Mouse (Mus musculus) limb, embryonic 14.5 days (tissue): ENCODE measurements around the gene Fer1l4. TPM values are rescaled to one million over a fixed set of nuclear protein-coding genes. Genes with fewer than 3 reads are reported as not detected.

Source experiments
- ATAC-seq: fragments of 200-750 bp; cut with Nextera tagmentation; 2 replicates; pipeline ENCODE4 v1.8.0; 2017; ENCODE audit warnings: low read depth, moderate number of reproducible peaks, moderate TSS enrichment; ENCODE audit not compliant: low FRiP score
- DNase-seq: peaks from one replicate; pipeline ENCODE4 v3.0.0-alpha.2; 2015; ENCODE audit warnings: low spot score
- H3K27ac ChIP-seq: fragments of 300-500 bp; sonication (generic); replicated peaks from 2 replicates; pipeline ENCODE4 v1.5.1; 2014; ENCODE audit warnings: low read depth, mild to moderate bottlenecking, low read length, moderate library complexity, mixed read lengths
- H3K27me3 ChIP-seq: fragments of 300-500 bp; sonication (generic); 2 replicates; pipeline ENCODE4 v1.6.1; 2014; ENCODE audit warnings: low read length, mixed read lengths; ENCODE audit not compliant: control insufficient read depth, insufficient read depth
- H3K36me3 ChIP-seq: fragments of 300-500 bp; sonication (generic); 2 replicates; pipeline ENCODE4 v1.6.1; 2014; ENCODE audit warnings: mild to moderate bottlenecking, low read length, moderate library complexity, mixed read lengths; ENCODE audit not compliant: control insufficient read depth, insufficient read depth
- H3K4me1 ChIP-seq: fragments of 300-500 bp; sonication (generic); 2 replicates; pipeline ENCODE4 v1.6.1; 2014; ENCODE audit warnings: antibody characterized with exemption, low read length, mixed read lengths; ENCODE audit not compliant: control insufficient read depth, insufficient read depth
- H3K4me2 ChIP-seq: fragments of 300-500 bp; sonication (generic); replicated peaks from 2 replicates; pipeline ENCODE4 v1.6.1; 2014; ENCODE audit warnings: low read depth, mild to moderate bottlenecking, low read length, moderate library complexity; ENCODE audit not compliant: severe bottlenecking
- H3K4me3 ChIP-seq: fragments of 300-500 bp; sonication (generic); replicated peaks from 2 replicates; pipeline ENCODE4 v1.5.1; 2014; ENCODE audit warnings: low read length
- H3K9ac ChIP-seq: fragments of 300-500 bp; sonication (generic); 2 replicates; pipeline ENCODE4 v1.6.1; 2014; ENCODE audit warnings: mild to moderate bottlenecking, low read depth, low read length, moderate library complexity; ENCODE audit not compliant: severe bottlenecking
- H3K9me3 ChIP-seq: fragments of 300-500 bp; sonication (generic); 2 replicates; pipeline ENCODE4 v1.6.1; 2016; ENCODE audit warnings: low read length; ENCODE audit not compliant: control insufficient read depth
- POLR2A ChIP-seq: fragments of 200-500 bp; IDR thresholded peaks from 2 replicates; pipeline ENCODE4 v1.8.0; 2012; ENCODE audit warnings: inconsistent platforms, mild to moderate bottlenecking, moderate library complexity, borderline replicate concordance; ENCODE audit not compliant: insufficient read depth, insufficient read length; ENCODE audit errors: extremely low read depth
- WGBS: fragments of 180-500 bp; shearing (Covaris S2); extraction: QIAGEN DNeasy Blood & Tissue Kit; methylation state at CpG from one replicate; pipeline ENCODE4 v1.1.7; 2014; 5-methylcytosine and 5-hydroxymethylcytosine counted together
- polyA plus RNA-seq, 2 experiments: library from polyadenylated mRNA; depleted of rRNA in 1 of 2; stranded (reverse) in 1 of 2; unstranded in 1 of 2; fragments of >200 nt; fragmentation: Nextera tagmentation in 1 of 2; extraction: Ambion mirVana in 1 of 2; gene quantifications; 2 replicates each; pipeline versions ENCODE4 v1.2.1 to v1.2.3; 2012 to 2014

Gene Fer1l4
- polyA plus RNA-seq (2012; rRNA removed) (0.03 and 0.11 TPM in 2 replicates), polyA plus RNA-seq (2014; fragmentation: Nextera tagmentation; extraction: Ambion mirVana) (not detected in 2 replicates)

- Histone ChIP-seq H3K4me3 (no peak within 1 kb of the TSS), H3K4me1 (no peaks in the 10 kb centered on the region), H3K9me3 (no peaks in the 10 kb centered on the region), H3K27me3 (no peaks in the 10 kb centered on the region), H3K9ac (no peak within 1 kb of the TSS), H3K4me2 (no peak within 1 kb of the TSS), H3K27ac (no peak within 1 kb of the TSS), H3K36me3 (no peaks in the 10 kb centered on the region)
- 75% methylated on average over 9 of the region's 9 CpGs for whole genome bisulfite sequencing
- DNase-seq (no peak), ATAC-seq (no peak)
- no peak for TF ChIP-seq POLR2A
Measured at GRCm38 (mm10) chr2:156052816-156053215, at the start of gene Fer1l4. Gene Fer1l4 (minus strand): TSS chr2:156052947.

GRCm38 (mm10) chr2:156091926-156092325 lies 39.2 kb upstream of the Fer1l4 start:
- Histone ChIP-seq H3K4me1 (no peaks in the 10 kb centered on the region), H3K4me3 (no peak overlapping the region), H3K36me3 (peaks cover 43% of the 10 kb centered on the region), H3K4me2 (no peak overlapping the region), H3K27ac (no peak overlapping the region), H3K9me3 (no peaks in the 10 kb centered on the region), H3K27me3 (no peaks in the 10 kb centered on the region), H3K9ac (no peak overlapping the region)
- DNase-seq, result no peak
- TF ChIP-seq POLR2A, result no peak
- ATAC-seq, result no peak
- WGBS, result 53% methylated on average over 5 of the region's 5 CpGs

DNA sequence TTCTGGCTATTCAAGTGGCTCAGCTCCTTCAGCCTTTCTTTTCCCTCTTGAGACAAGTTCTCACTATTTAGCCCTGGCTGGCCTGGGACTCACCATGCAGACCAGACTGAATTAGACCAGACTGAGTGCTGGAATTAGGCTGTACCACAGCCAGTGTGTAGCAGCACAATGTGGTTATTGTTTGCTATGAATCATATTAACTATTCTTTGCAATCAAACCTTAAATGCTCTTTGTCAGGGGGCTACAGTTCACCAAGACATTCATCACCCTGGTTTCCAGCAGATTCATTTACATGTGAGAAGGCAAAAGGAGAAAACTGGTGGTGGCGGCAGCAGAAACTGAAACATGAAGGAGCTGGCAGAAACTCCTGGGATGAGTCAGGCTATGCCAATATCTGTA lies 37.1 kb upstream of the Fer1l4 start:
- Histone ChIP-seq H3K9ac (no peak overlapping the region), H3K9me3 (no peaks in the 10 kb centered on the region), H3K27ac (no peak overlapping the region), H3K4me3 (no peak overlapping the region), H3K4me1 (no peaks in the 10 kb centered on the region), H3K36me3 (peaks cover 22% of the 10 kb centered on the region), H3K27me3 (no peaks in the 10 kb centered on the region), H3K4me2 (no peak overlapping the region)
- WGBS, result 83% methylated on average over 1 of the region's 1 CpGs
- DNase-seq (no peak), ATAC-seq (no peak)
- no peak for TF ChIP-seq POLR2A

DNA sequence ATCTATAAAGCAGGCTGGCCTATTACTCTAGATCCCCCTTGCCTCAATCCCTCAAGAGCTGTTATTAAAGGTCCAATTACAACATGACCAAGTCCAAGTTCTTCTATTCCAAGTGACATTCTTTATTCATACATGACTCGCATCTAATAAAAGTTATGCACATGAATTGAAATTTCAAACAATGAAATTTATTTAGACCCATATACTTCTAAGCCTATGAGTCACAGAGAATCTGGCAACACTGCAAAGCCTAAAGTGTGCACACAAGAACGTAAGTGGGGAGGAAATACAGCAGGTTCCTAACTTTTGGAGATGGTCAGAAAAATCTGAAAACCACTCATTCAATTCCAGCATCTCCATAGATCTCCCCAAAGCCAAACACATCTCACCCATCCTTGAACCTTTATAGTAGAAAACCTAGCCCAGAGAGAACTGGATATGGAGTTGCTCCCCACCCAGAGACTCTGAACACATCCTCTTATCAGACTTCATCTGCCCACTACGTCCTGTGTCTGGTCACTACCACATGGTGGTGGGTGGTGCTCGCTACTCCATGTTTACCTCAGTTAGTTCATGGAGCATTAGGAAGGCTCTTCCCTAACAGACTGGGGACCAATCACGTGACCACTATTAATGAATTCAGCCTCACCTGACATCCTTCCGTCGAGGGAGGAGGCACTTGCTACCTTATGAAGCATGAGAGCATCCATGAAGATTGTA lies 34.8 kb upstream of the Fer1l4 start:
- no peak for TF ChIP-seq POLR2A
- DNase-seq, result no peak
- Histone ChIP-seq H3K4me2 (no peak overlapping the region), H3K4me1 (no peaks in the 10 kb centered on the region), H3K4me3 (no peak overlapping the region), H3K36me3 (peaks cover 18% of the 10 kb centered on the region), H3K9ac (no peak overlapping the region), H3K9me3 (no peaks in the 10 kb centered on the region), H3K27me3 (no peaks in the 10 kb centered on the region), H3K27ac (no peak overlapping the region)
- no peak for ATAC-seq
- 84% methylated on average over 7 of the region's 7 CpGs for WGBS

DNA sequence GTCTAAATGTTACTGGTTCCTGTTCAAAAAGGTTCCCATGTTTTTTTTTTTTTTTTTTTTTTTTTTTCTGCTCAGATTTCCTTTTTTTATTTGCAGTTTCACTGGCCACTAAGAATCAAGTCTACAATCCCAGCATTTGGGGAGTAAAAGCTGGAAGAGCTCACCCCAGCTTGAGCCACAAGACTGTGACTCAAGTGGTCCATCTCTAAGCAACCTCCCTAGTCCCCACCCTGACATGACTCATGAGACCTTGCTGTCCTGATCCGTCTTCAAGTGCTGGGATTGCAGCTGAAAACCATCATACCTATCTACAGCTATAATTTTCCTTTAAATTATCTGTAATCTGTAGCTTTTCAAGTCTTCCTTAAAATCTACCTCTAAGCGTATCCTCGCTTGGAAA lies 31.8 kb upstream of the Fer1l4 start:
- no peaks in the 10 kb centered on the region for H3K4me1 ChIP-seq
- 90% methylated on average over 3 of the region's 3 CpGs for WGBS
- H3K36me3 ChIP-seq, result peaks cover 7% of the 10 kb centered on the region
- no peaks in the 10 kb centered on the region for H3K27me3 ChIP-seq
- DNase-seq, result no peak
- no peak overlapping the region for H3K27ac ChIP-seq
- H3K4me3 ChIP-seq, result no peak overlapping the region
- H3K9ac ChIP-seq, result no peak overlapping the region
- no peak for TF ChIP-seq POLR2A
- no peaks in the 10 kb centered on the region for H3K9me3 ChIP-seq
- no peak overlapping the region for H3K4me2 ChIP-seq
- no peak for ATAC-seq
